Mouse (Mus musculus) embryo, embryonic 9.5 days (tissue): Measurements from ENCODE around the gene Prr29.
A peak's percentile ranks its signal among the peaks of the same experiment; 100 is the strongest.
"Not testable (repeated sequence)": the region's sequence is repeated elsewhere in the genome, so short reads cannot be mapped to it uniquely, and the experiment has no call there.

Experiments used
- DNase-seq: peaks from one replicate; pipeline ENCODE4 v3.0.0-alpha.2; 2017; ENCODE audit errors: extremely low spot score

The Prr29 gene

GRCm38 (mm10) chr11:106354181-106354580 is 11.1 kb upstream of the Prr29 start:
- DNase-seq: no peak

DNA sequence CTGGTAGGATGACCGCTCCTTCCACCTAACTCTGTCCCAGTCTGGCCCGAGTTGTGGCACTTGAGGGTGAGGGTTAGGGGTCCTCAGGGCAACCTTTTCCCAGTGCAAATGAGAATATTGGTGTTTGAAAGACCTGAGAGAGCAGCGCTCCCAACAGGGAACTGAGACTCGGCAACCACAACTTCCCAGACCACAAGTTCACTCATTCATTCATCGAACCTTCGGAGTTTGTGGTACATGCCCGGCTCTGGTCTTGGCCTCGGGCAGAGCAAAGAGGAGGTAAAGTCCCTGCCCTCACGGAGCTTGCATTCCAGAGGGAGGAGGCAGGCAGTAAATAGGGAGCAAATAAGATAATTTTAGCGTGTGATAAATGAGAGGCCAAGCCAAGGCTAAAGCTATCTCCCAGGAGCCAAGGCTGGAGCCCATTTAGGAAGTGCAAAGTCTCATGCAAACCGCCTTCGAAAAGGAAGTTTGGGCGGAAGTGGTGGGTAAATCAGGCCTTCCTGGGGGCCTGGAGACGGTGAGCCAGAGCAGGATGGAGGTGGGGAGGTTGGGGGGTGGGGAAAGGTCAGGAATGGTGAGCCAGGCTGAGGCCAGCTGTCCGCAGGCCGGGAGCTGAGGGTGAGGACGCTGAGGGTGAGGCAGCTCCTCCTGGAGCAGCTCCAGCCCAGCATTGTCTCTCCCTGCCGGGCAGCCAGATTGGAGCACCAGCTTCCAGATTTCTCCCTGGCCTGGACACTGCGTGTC is 9.7 kb upstream of the Prr29 start:
- no peak for DNase-seq

DNA sequence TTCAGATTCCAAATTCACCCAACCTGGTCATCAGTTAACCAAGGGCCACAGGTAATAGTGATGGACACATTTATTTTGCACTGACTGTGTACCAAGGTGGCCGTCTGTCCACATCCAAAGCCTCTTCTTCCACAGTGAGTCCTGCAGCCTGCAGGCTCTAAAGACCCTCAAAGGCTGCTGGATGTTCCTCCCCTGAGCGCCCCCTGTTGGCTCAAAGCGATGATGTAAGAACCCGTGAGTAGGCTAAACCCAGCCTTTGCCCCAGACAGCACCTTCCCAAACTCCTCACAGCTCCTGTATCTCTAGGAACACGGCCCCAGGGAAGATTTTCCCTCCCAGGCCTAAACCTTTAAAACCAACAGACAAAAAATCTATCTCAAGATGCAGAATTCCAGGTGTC is 5.9 kb upstream of the Prr29 start:
- peak; percentile 39 for DNase-seq

GRCm38 (mm10) chr11:106364712-106365111 is 560 bp upstream of the Prr29 start:
- DNase-seq: peak; percentile 39

DNA sequence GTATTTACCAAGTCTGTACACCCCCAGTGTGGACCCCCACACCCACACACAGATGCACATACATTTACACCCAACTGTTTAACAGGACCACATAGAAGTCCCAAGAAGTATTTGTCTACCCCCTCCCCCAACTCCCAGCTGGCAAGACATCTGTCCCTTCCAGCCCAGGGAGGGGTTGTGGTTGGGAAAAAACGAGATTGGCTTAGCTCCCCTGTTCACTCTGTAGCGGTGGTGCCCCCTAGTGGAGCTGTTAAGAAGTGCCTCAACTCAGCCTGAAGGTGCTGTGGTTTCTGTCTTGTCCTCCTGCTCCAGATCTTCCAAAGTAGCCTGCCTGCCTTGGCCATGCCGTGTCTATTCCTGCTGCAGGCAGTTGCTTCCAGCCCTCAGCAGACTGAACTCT is 1.0 kb downstream of the Prr29 start:
- peak; percentile 82 for DNase-seq

GRCm38 (mm10) chr11:106373998-106374397 is 8.7 kb downstream of the Prr29 start:
- no peak for DNase-seq

DNA sequence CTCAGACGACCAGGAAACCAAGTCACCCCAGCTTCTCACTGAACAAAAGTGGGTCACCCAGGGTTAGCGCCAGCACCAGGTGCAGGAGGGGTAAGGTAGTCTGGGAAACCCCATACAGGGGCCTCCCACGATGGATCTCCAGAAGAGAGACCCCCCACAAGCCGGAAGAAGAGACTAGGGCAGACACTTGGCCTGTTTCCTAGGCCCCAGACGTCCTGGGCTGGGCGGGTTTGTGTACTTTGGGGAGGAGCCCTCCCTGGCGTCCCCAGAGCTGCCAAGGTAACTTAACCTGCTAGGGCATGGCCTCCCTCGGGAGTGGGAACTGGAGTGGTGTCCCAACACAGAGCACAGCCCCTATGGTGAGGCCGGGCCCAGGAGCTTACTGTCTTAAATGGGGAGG is 9.3 kb downstream of the Prr29 start:
- no peak for DNase-seq

DNA sequence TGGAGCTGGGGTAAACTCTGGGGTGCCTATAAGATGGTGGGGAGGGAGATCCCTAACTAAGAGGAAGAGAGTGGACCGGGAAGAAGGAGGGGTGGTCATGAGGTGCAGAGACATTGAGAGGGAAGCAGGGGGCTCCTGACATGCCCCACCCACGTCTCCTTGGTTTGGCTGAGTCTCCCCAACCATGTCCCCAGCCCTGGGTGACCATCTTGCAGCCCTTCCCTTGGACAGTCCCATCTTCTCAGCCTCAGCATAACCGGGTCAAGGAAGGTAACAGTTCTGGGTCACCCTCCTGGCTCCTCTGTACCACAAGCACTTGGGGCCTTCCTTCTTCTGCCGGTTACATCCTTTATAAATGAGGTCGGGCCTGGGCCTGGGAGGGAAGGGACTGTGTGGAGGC is 9.7 kb downstream of the Prr29 start:
- no peak for DNase-seq

DNA sequence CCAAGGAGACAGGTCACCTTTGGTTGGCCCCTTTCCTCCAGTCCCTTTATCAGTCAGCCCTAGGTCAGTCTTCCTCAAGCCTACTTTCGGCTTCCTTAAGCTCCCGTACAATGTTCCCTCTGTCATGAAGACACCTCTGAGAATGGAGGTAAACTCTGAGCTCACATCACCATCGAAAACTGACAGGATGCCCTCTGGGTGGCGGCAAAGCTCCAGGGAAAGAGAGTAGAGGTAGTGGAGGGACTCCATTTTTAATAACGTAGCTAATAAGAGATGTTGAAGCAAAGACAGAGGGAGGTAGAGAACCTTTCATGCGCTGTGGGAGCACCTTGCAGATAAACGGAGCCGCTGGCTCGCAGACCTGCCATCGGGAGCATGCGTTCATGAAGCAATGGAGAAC is 15.7 kb downstream of the Prr29 start:
- DNase-seq: no peak

DNA sequence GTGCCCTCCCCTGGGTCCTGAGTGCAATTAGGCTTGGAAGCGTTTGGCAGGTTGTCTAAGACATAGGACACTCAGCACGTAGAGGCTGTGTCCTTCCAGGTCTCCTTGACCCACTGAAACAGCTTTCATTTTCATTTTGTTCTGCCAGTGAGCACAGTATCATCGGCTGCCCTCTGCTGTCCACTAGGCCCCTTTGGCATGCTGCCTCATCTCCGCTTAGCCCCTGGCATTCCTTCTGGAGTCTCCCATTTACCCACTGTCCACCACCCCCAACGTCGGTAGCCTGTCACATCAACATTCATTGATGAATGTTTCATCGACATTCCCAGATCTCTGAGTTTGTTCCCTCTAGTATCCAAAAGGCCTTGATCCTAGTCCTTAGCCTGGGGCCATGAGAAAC is 16.6 kb downstream of the Prr29 start:
- DNase-seq: no peak

GRCm38 (mm10) chr11:106382424-106382823 is 17.2 kb downstream of the Prr29 start:
- no peak for DNase-seq

- no peak for DNase-seq
Measured at GRCm38 (mm10) chr11:106383051-106383790, 17.9 kb downstream of the Prr29 start.

DNA sequence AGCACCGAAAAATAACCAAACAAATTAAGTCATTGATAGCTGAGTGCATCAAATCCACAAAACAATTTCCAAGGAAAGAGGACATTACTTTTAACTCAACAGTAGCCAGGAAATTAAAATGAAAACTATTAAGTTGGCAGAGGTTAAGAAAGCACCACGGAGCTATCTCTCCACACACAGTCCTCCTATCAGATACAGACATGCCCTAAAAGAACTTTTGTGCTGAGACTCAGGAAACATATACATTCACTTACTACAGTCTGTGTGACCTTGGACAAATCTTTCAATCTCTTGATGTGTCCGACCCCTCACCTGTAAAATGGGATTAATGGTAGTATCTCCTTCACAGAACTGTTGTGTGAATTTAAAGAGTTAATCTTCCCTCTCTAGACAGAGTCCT is 21.1 kb downstream of the Prr29 start:
- no peak for DNase-seq

GRCm38 (mm10) chr11:106387020-106387419 is 21.7 kb downstream of the Prr29 start:
- no peak for DNase-seq

DNA sequence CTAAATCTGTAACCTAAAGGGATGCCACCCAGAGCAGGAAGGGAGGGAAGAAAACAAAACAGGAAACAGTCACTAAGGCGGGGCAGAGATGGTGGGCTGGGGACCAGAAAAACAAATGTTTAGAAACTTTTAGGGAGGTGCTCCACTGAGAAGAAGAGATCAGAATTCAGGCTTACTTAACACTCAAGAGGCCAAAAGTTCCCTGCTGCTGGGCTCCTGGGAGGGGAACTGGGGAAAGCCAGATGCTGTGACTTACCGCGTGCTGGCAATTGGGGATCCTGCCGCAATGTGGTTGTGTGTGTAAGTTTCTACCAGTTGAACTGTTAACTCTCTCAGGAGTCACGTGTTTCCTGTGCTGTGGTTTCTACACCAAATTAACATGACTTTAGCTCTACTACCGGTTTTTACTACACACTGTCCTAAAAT is 22.5 kb downstream of the Prr29 start, which contains the start of gene Icam2:
Gene Icam2 (minus strand): TSS at position 285 of the 426 bp plus-strand sequence.
- no peak for DNase-seq

DNA sequence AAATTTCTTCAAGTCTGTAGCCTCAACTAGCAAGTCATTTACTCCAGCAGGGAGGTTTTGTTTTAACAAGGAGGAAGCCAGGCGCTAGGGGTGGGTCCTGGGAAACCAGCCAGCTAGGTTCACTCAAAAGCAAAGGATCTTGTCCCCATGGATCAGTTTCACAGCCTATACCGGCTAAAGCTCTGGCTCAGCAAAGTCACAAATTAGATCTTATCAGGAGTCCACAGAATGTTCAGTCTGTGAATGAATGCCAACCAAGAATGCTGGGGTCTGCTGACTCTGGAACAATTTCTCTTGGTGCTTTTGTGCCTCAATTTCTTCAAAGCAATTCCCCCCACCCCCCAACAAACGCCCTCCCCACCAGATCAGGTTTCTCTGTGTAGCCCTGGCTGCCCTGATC is 24.3 kb downstream of the Prr29 start:
- no peak for DNase-seq

GRCm38 (mm10) chr11:106390757-106391156 is 25.5 kb downstream of the Prr29 start:
- DNase-seq: no peak

DNA sequence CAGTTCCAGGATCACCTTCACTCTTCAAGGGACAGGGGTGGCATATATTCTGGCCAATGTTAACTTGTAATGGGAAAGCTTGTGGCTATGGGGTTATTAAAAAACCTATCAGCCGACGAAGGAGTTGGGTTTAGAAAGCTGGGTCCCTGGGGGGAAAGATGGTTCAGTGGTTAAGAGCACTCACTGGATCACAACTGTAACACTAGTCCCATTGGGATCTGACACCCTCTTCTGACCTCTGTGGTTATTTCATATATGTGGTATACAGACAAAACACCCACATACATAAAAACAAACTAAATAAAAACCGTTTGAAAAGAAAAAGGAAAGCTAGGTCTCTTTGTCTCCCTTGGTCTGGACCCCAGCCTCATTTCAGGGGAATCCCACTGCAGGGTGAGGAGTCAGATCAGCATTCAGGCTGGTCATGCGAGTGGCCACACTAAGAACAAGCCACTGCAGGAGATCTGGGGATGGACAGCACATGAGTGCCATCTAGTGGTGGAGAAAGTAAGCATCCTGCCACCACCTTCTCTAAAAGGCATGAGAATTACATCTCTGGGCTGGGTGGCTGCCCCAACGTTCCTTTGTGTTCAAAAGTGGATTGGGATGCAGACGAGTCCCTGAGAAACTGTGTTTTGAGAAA is 26.4 kb downstream of the Prr29 start:
- peak; percentile 72 for DNase-seq

- DNase-seq: no peak
Measured at GRCm38 (mm10) chr11:106392597-106393330, 27.5 kb downstream of the Prr29 start.

DNA sequence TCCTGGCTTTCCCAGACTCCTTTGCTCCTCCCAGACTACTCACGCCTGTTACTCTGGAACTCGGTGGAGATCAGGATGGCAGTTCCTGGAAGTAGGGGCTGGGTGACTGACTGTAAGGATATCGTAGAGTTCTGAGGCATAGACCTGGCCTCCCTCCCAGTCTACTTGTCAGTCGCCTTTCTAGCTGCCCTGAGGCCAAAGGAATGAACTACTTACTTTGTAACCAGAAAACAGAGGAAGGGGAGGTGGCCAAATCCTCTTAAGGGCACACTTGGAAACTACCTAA is 28.0 kb downstream of the Prr29 start:
- DNase-seq: no peak

- not testable (repeated sequence) for DNase-seq
Measured at GRCm38 (mm10) chr11:106394055-106394454, 28.8 kb downstream of the Prr29 start.

GRCm38 (mm10) chr11:106397656-106398055 is 32.4 kb downstream of the Prr29 start:
- no peak for DNase-seq
